Mouse (Mus musculus) limb, embryonic 11.5 days (tissue): Measurements from ENCODE around the gene Prkg1. TPM values are rescaled to one million over a fixed set of nuclear protein-coding genes. Genes with fewer than 3 reads are reported as not detected.
"Not testable (repeated sequence)": the region's sequence is repeated elsewhere in the genome, so short reads cannot be mapped to it uniquely, and the experiment has no call there.

Experiments
- ATAC-seq: fragments of 200-750 bp; cut with Nextera tagmentation; 2 replicates; pipeline ENCODE4 v1.8.0; 2017; ENCODE audit warnings: low read depth; ENCODE audit not compliant: insufficient number of reproducible peaks, low FRiP score, low TSS enrichment
- DNase-seq: peaks from one replicate; pipeline ENCODE4 v3.0.0-alpha.2; 2015; ENCODE audit warnings: low spot score
- H3K27ac ChIP-seq: fragments of 300-500 bp; sonication (generic); replicated peaks from 2 replicates; pipeline ENCODE4 v1.5.1; 2014; ENCODE audit warnings: low read depth, mild to moderate bottlenecking, low read length
- H3K27me3 ChIP-seq: fragments of 300-500 bp; sonication (generic); 2 replicates; pipeline ENCODE4 v1.6.1; 2014; ENCODE audit warnings: mild to moderate bottlenecking, low read length, mixed read lengths; ENCODE audit not compliant: control insufficient read depth, insufficient read depth
- H3K36me3 ChIP-seq: fragments of 300-500 bp; sonication (generic); 2 replicates; pipeline ENCODE4 v1.6.1; 2014; ENCODE audit warnings: mild to moderate bottlenecking, low read length, moderate library complexity, mixed read lengths; ENCODE audit not compliant: control insufficient read depth, insufficient read depth
- H3K4me1 ChIP-seq: fragments of 300-500 bp; sonication (generic); 2 replicates; pipeline ENCODE4 v1.6.1; 2014; ENCODE audit warnings: low read length, mixed read lengths; ENCODE audit not compliant: control insufficient read depth, insufficient read depth
- H3K4me2 ChIP-seq: fragments of 300-500 bp; sonication (generic); 2 replicates; pipeline ENCODE4 v1.6.1; 2014; ENCODE audit warnings: low read depth, mild to moderate bottlenecking, moderate library complexity; ENCODE audit not compliant: severe bottlenecking
- H3K4me3 ChIP-seq: fragments of 300-500 bp; sonication (generic); 2 replicates; pipeline ENCODE4 v1.5.1; 2014; ENCODE audit warnings: low read depth, low read length
- H3K9ac ChIP-seq: fragments of 300-500 bp; sonication (generic); 2 replicates; pipeline ENCODE4 v1.6.1; 2014; ENCODE audit warnings: mild to moderate bottlenecking, low read length
- H3K9me3 ChIP-seq: fragments of 300-500 bp; sonication (generic); 2 replicates; pipeline ENCODE4 v1.6.1; 2016; ENCODE audit warnings: low read length; ENCODE audit not compliant: control insufficient read depth
- WGBS: fragments of 180-500 bp; shearing (Covaris S2); extraction: QIAGEN DNeasy Blood & Tissue Kit; methylation state at CpG from one replicate; pipeline ENCODE4 v1.1.7; 2014; 5-methylcytosine and 5-hydroxymethylcytosine counted together
- polyA plus RNA-seq: library from polyadenylated mRNA; unstranded; fragments of >200 nt; fragmentation: Nextera tagmentation; extraction: Ambion mirVana; gene quantifications from 2 replicates; pipeline ENCODE4 v1.2.1, GENCODE M21; 2014

The Prkg1 gene
- polyA plus RNA-seq, 1 experiment from 2014 or later: 2.1 TPM

DNA sequence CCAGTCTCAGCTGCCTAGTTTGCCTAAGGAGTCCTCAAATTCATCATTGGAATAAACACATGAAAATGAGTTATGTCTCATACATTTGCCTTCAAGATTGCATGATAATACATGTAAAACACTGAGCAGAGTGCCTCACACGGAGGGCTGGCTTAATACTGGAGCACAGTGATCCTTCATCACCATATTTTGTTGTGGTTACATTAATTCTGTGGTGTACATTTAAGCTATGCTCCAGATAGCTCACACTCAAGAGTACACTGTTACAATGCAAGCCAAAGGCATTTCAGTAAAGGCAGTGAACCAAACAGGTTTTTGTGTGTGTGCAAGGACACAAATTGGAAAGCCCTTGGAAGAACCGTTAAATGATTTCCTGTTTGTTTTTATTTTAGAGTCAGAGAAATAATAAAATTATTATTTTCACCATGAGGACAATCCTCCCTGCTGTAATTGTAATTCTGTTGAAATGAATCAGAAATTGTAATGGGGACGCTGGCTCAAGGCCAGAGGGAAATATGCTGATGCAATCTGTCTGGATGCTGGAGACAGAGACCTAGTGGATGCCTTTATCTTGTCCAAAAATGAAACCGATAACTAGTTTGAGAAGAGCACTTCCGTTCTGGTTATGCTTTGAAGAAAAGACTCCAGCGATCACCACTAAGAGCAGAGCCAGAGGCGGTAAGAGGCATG is 484.9 kb downstream of the Prkg1 start:
- no peak for ATAC-seq
- Histone ChIP-seq H3K36me3 (no peaks in the 10 kb centered on the region), H3K27ac (no peak overlapping the region), H3K9me3 (no peaks in the 10 kb centered on the region), H3K9ac (no peak overlapping the region), H3K4me3 (no peak overlapping the region), H3K4me1 (no peaks in the 10 kb centered on the region), H3K27me3 (no peaks in the 10 kb centered on the region), H3K4me2 (no peak overlapping the region)
- 89% methylated on average over 7 of the region's 7 CpGs for WGBS
- no peak for DNase-seq

DNA sequence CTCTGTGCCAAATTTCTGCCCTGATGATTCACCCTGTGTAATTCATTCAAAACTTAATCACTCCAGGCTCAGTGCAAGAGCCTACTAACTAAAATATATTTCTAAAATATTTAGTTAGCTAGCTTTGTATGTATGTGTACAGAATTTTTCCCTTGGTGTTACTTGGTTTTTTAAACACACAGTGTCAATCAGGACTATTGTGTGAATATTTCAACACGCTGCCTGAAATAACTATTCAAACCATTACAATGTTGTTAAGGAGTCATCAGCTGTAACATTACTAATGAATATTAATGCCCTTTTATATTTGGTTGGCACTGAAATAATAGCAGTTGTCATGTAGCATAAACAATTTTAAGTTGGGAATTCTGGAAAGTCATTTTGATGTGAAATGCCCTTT is 502.4 kb downstream of the Prkg1 start:
- Histone ChIP-seq H3K4me3 (no peak overlapping the region), H3K4me1 (no peaks in the 10 kb centered on the region), H3K9ac (no peak overlapping the region), H3K27ac (no peak overlapping the region), H3K27me3 (no peaks in the 10 kb centered on the region), H3K36me3 (no peaks in the 10 kb centered on the region), H3K4me2 (no peak overlapping the region), H3K9me3 (no peaks in the 10 kb centered on the region)
- DNase-seq: no peak
- 96% methylated on average over 1 of the region's 1 CpGs for WGBS
- ATAC-seq: no peak

DNA sequence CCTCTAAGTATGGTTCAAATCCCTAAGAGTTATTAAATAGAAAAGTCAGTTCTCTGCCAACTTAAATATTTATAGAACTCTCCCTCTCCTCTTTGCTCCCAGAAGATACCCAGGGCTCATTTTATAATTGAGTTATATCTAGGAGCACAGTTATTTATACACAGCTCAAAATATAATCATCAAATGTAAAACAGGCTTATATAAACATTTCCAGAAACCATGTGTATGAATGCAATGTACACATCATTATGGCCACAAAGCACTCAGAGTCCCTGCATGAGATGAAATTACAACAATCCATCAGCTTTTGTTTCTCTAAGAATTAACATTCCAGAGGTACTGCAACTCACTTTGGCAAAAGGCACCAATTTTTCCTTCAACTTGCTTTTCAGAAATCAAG is 504.3 kb downstream of the Prkg1 start:
- Histone ChIP-seq H3K4me1 (no peaks in the 10 kb centered on the region), H3K9ac (no peak overlapping the region), H3K4me3 (no peak overlapping the region), H3K27ac (no peak overlapping the region), H3K27me3 (no peaks in the 10 kb centered on the region), H3K4me2 (no peak overlapping the region), H3K36me3 (no peaks in the 10 kb centered on the region), H3K9me3 (no peaks in the 10 kb centered on the region)
- DNase-seq: no peak
- no peak for ATAC-seq

DNA sequence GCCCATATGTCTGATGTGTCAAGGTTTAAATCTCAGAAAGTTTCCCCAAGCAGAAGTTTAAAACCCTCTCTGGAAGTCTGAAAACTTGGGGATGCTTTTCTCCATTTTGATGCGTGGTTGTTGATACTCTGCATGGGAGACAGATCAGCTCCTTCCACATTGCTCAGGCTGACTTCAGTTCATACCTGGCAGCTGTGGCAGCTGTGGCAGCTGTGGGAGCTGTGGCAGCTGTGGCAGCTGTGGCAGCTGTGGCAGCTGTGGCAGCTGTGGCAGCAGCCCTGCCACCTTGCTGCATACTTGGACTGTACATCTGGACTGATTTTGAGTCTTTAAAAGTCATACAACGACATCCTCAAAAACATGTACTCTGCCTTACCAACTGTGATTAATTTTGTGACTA is 509.1 kb downstream of the Prkg1 start:
- Histone ChIP-seq H3K9ac (no peak overlapping the region), H3K9me3 (no peaks in the 10 kb centered on the region), H3K27me3 (no peaks in the 10 kb centered on the region), H3K4me2 (no peak overlapping the region), H3K36me3 (no peaks in the 10 kb centered on the region), H3K4me1 (no peaks in the 10 kb centered on the region), H3K27ac (no peak overlapping the region), H3K4me3 (no peak overlapping the region)
- 57% methylated on average over 2 of the region's 2 CpGs for WGBS
- ATAC-seq: no peak
- DNase-seq: no peak

DNA sequence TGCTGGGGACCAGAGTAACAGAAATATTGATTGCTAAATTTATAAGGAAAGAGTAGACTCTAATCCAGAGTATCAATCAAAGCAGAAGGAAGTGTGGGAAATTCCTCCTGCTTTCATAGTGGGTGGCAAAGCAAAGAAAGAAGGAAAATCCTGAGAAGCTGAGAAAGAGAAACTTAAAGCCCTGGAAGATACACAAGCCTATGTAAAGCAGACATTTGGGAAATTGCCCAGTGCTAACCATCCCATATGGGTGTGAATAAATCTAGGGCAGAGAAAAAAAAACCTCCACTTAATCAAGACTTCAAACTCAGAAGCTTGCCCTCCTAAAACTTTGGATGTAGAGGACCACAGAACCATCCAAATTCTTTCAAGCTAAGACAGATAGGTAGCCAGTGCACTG is 532.4 kb downstream of the Prkg1 start:
- Histone ChIP-seq H3K27ac (no peak overlapping the region), H3K27me3 (no peaks in the 10 kb centered on the region), H3K9ac (no peak overlapping the region), H3K9me3 (no peaks in the 10 kb centered on the region), H3K4me1 (no peaks in the 10 kb centered on the region), H3K36me3 (no peaks in the 10 kb centered on the region), H3K4me2 (no peak overlapping the region), H3K4me3 (no peak overlapping the region)
- ATAC-seq (no peak), DNase-seq (no peak)

DNA sequence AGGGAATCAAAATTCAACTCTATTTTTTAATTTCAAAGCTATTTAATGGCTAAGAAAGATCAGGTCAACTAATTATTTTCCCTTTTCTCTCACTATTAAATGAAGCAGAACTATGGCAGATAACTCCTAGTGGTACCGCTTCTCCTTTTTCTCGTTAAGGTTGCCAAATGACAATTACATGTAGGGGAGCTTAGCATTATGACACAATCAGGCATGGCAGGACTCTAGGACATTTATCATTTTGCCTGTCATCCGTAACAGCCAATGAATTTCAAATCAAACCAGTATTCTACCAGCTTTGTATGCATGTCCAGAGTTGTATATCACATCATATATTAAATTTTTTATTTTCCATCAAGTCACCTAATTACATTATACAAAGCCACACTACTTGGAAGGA is 536.4 kb downstream of the Prkg1 start:
- 85% methylated on average over 3 of the region's 3 CpGs for WGBS
- no peak overlapping the region for H3K4me3 ChIP-seq
- DNase-seq: no peak
- ATAC-seq: no peak
- no peaks in the 10 kb centered on the region for H3K9me3 ChIP-seq
- no peak overlapping the region for H3K27ac ChIP-seq
- H3K36me3 ChIP-seq: no peaks in the 10 kb centered on the region
- no peaks in the 10 kb centered on the region for H3K4me1 ChIP-seq
- no peaks in the 10 kb centered on the region for H3K27me3 ChIP-seq
- no peak overlapping the region for H3K9ac ChIP-seq
- no peak overlapping the region for H3K4me2 ChIP-seq

DNA sequence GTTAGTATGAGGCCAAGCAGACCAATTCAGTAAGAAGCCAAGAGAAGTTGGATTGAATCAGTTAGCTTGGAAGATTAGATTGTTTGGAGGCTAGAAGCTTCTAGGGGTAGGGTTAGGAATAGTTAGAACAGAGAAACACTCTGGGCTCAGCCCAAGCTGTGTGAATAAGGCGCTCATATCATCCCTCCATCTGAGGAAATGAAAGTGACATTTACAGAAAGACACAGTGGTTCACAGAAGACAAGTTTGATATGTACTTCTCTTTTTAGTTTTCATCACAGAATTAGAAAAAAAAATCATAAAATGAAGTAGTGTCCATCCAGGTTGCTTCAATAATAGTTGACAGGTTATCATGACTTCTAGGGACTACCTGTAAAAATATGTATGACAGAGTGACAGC is 541.4 kb downstream of the Prkg1 start:
- Histone ChIP-seq H3K4me2 (no peak overlapping the region), H3K4me3 (no peak overlapping the region), H3K36me3 (no peaks in the 10 kb centered on the region), H3K4me1 (no peaks in the 10 kb centered on the region), H3K9me3 (no peaks in the 10 kb centered on the region), H3K9ac (no peak overlapping the region), H3K27me3 (no peaks in the 10 kb centered on the region), H3K27ac (no peak overlapping the region)
- no peak for DNase-seq
- ATAC-seq: no peak
- WGBS: 92% methylated on average over 1 of the region's 1 CpGs

DNA sequence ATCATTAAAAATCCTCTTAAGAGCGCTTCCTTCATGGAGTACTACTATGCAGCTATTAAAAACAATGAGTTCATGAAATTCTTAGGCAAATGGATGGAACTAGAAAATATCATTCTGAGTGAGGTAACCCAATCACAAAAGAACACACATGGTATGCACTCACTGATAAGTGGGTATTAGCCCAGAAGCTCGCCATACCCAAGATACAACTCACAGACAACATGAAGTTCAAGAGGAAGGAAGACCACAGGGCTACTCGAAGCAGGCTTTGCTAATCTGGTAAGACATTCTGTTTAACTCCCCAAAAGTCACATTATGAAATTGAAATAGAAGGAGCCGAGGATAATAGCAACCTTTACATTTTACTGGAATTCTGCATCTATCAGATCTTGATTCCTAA is 545.6 kb downstream of the Prkg1 start:
- H3K4me2 ChIP-seq, H3K9ac ChIP-seq, H3K27ac ChIP-seq, H3K4me3 ChIP-seq, H3K4me1 ChIP-seq, H3K27me3 ChIP-seq, ATAC-seq, DNase-seq, H3K9me3 ChIP-seq, H3K36me3 ChIP-seq: not testable (repeated sequence)
- WGBS: 85% methylated on average over 4 of the region's 4 CpGs

DNA sequence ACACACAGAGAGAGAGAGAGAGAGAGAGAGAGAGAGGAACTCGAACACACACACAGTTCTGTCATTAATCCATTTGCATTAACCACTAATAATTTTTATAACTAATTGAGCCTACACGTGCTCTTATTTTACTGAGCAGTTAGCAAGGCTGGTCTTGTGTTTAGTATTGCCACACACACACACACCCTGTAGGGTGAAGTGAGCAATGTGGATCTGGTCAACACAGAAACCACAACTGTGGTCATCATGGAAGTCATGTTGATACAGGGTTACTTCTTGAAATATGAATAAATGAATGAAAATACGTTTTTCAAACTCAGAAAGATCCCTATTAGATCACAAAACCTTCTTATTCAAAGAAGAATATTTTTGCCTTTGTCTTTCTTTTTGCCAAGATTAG is 554.0 kb downstream of the Prkg1 start:
- no peaks in the 10 kb centered on the region for H3K9me3 ChIP-seq

More for the DNA sequence above, 554.0 kb downstream of the Prkg1 start:
- ATAC-seq (no peak), DNase-seq (no peak)
- no peaks in the 10 kb centered on the region for H3K36me3 ChIP-seq
- no peak overlapping the region for H3K9ac ChIP-seq
- no peak overlapping the region for H3K4me3 ChIP-seq
- H3K4me2 ChIP-seq: no peak overlapping the region
- no peaks in the 10 kb centered on the region for H3K27me3 ChIP-seq
- H3K27ac ChIP-seq: no peak overlapping the region
- WGBS: 80% methylated on average over 3 of the region's 3 CpGs
- no peaks in the 10 kb centered on the region for H3K4me1 ChIP-seq
